In genomic region chr1:51530191-51530926, GRCm38 (mm10) we compare ENCODE assay signal across 8 mouse cellular contexts. TPM values are rescaled to one million over a fixed set of nuclear protein-coding genes. Genes with fewer than 3 reads are reported as not detected.
DNase-seq lines count a peak whose midpoint lies in the region; ATAC-seq and TF ChIP-seq lines count a peak whose summit lies in the region.

No protein-coding gene starts in this region.

- H3K27ac ChIP-seq in bone marrow, adult 2 months (ENCODE audit: control insufficient read depth, insufficient read depth, low read depth, low read length, poor library complexity), result peak overlapping the region; percentile 7; the same call in 1 of the 2 replicates
- no peak overlapping the region for H3K27ac ChIP-seq in liver, embryonic 11.5 days (ENCODE audit: low read depth, low read length)
- H3K27ac ChIP-seq in hindbrain, embryonic 12.5 days, result no peak overlapping the region

- DNase-seq in adrenal gland, adult 2 months, result peak; percentile 50
- no peak for DNase-seq in adrenal gland, adult 18-20 months (ENCODE audit: low spot score in 2 of 2)
- no peak for DNase-seq in liver, embryonic 11.5 days (ENCODE audit: low spot score)
- no peak for DNase-seq in right cerebral cortex, postnatal 36 days (ENCODE audit: low spot score in 2 of 2)

- H3K9me3 ChIP-seq in liver, embryonic 11.5 days (ENCODE audit: control insufficient read depth, low read length), result no peaks in the 10 kb centered on the region
- H3K9me3 ChIP-seq in hindbrain, embryonic 12.5 days (replicated peaks), result no peaks in the 10 kb centered on the region

- H3K9ac ChIP-seq in liver, embryonic 11.5 days (ENCODE audit: low read depth, low read length), result no peak overlapping the region
- H3K9ac ChIP-seq in hindbrain, embryonic 12.5 days, result no peak overlapping the region

- peak; percentile 82 for ATAC-seq in erythroblast, adult 5-6 weeks (replicated peaks; ENCODE audit: low FRiP score, poor library complexity, severe bottlenecking)
- ATAC-seq in liver, embryonic 11.5 days (replicated peaks; ENCODE audit: low FRiP score), result peak; percentile 85
- ATAC-seq in granulocyte monocyte progenitor cell, adult 5-6 weeks (replicated peaks; ENCODE audit: poor library complexity, severe bottlenecking), result no peak
- no peak for ATAC-seq in hindbrain, embryonic 12.5 days (ENCODE audit: low FRiP score)

- TF ChIP-seq POLR2A in bone marrow, adult 2 months (IDR thresholded peaks at IDR 0.05; ENCODE audit: borderline replicate concordance, control insufficient read depth, low read depth, low read length), result no peak

- H3K4me1 ChIP-seq in bone marrow, adult 2 months (ENCODE audit: control insufficient read depth, insufficient read depth, low read length), result peaks cover 3% of the 10 kb centered on the region; the same call in 1 of the 2 replicates
- H3K4me1 ChIP-seq in liver, embryonic 11.5 days (replicated peaks; ENCODE audit: control insufficient read depth, insufficient read depth, low read length), result peaks cover 9% of the 10 kb centered on the region
- 0 out of 2 replicates have a peak, but pooled peaks cover 3% of the 10 kb centered on the region for H3K4me1 ChIP-seq in hindbrain, embryonic 12.5 days

- no peak overlapping the region for H3K4me2 ChIP-seq in liver, embryonic 11.5 days
- no peak overlapping the region for H3K4me2 ChIP-seq in hindbrain, embryonic 12.5 days (replicated peaks)

- no peaks in the 10 kb centered on the region for H3K36me3 ChIP-seq in liver, embryonic 11.5 days (ENCODE audit: control insufficient read depth, insufficient read depth, low read length)
- no peaks in the 10 kb centered on the region for H3K36me3 ChIP-seq in hindbrain, embryonic 12.5 days

- WGBS in bone marrow, adult 2 months, result 57% methylated on average over 9 of the region's 9 CpGs
- 58% methylated on average over 9 of the region's 9 CpGs for WGBS in liver, embryonic 11.5 days
- WGBS in hindbrain, embryonic 12.5 days, result 67% methylated on average over 9 of the region's 9 CpGs

- no peak overlapping the region for H3K4me3 ChIP-seq in bone marrow, adult 2 months (replicated peaks; ENCODE audit: control insufficient read depth, low read depth, low read length)
- H3K4me3 ChIP-seq in liver, embryonic 11.5 days (ENCODE audit: low read depth, low read length), result no peak overlapping the region
- H3K4me3 ChIP-seq in hindbrain, embryonic 12.5 days, result no peak overlapping the region

- no peak for TF ChIP-seq CTCF in bone marrow, adult 2 months (IDR thresholded peaks at IDR 0.05; ENCODE audit: control insufficient read depth, insufficient read depth, low read length)

- no peaks in the 10 kb centered on the region for H3K27me3 ChIP-seq in liver, embryonic 11.5 days (replicated peaks; ENCODE audit: control insufficient read depth, insufficient read depth, low read length)
- H3K27me3 ChIP-seq in hindbrain, embryonic 12.5 days, result no peaks in the 10 kb centered on the region

RNA-seq across cellular contexts. Expression of gene Nabp1, which starts 52.1 kb away (rescaled TPM):
- total RNA-seq in adrenal gland, adult 2 months (2021), result 10 to 100 TPM; 51.2 to 66.1 TPM
- 12.9 and 17.2 TPM in 2 replicates for polyA plus RNA-seq in adrenal gland, adult 2 months (2012; rRNA removed)
- total RNA-seq in adrenal gland, adult 18-20 months (2021), result 10 to 100 TPM; 36.3 to 44.6 TPM
- polyA plus RNA-seq in bone marrow, adult 2 months (2011; ENCODE audit: insufficient read depth, insufficient read length, low replicate concordance, missing spikeins), result 5.9 and 9.8 TPM in 2 replicates
- total RNA-seq in erythroblast, adult 5-6 weeks (2015; ENCODE audit: low replicate concordance), result 26.7 and 28.2 TPM in 2 replicates
- total RNA-seq in erythroblast, adult 5-6 weeks (2017; ENCODE audit: low replicate concordance), result 18.1 and 28.2 TPM in 2 replicates
- polyA plus RNA-seq in liver, embryonic 11.5 days (2014; fragmentation: Nextera tagmentation; extraction: Ambion mirVana), result 7.6 and 10.1 TPM in 2 replicates
- 7.0 and 11.7 TPM in 2 replicates for total RNA-seq in granulocyte monocyte progenitor cell, adult 5-6 weeks (2014; fragmentation: Nextera tagmentation)
- 14.7 and 29.9 TPM in 2 replicates for total RNA-seq in granulocyte monocyte progenitor cell, adult 5-6 weeks (2017)
- polyA plus RNA-seq in hindbrain, embryonic 12.5 days (2016; fragmentation: Nextera tagmentation; extraction: Ambion mirVana), result 7.6 and 8.4 TPM in 2 replicates

Comparison
In these comparisons a context has a peak if more than half of its experiments do, and no peak if none do; other contexts are left out.
1. ATAC-seq: peak in erythroblast, adult 5-6 weeks (single experiment) and liver, embryonic 11.5 days (single experiment); none in granulocyte monocyte progenitor cell, adult 5-6 weeks (single experiment) and hindbrain, embryonic 12.5 days (single experiment).